Mouse (Mus musculus) testis, postnatal 14 days (tissue): ENCODE results near the gene Dgke.

Experiments used
- DNase-seq: peaks from one replicate; pipeline ENCODE4 v3.0.0; 2021; ENCODE audit warnings: low spot score

The Dgke gene

DNA sequence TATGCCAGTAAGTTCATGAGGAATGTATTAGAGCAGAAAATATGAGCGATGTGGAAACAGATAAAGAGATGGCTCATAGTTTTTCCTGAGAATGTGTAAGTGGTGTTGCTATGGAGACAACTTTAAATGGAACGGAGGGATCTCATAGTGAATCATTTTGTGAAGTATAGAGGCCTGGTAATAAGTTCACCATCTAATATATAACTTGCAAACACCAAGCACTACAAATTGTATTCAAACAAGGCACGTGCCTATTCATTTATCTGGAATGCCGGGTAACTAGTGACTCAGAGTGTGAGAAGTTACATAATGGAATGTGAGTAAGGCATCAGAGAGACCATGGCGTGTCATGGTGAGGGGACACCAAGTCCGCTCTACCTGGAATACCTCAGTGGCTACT, 28.2 kb downstream of the Dgke start:
- DNase-seq: no peak

DNA sequence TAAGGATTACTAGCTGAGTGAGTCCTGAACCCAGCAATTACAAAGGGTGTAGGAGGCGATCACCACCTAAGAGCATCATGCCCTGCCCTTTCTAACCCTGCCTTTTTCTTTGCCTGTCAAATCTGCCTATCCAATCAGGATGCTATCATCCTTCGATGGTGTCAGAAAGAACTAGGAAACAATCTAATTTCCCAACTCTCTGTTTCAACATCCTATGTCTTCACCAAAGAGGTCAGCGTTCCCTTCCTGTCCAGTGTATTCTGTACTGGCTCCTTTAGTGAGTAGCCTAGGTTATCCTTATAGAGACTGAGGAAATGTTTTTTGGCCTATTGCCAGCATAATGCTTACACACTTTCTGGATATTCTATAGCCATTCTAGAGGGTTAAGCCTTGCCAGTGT, 31.1 kb downstream of the Dgke start:
- no peak for DNase-seq

DNA sequence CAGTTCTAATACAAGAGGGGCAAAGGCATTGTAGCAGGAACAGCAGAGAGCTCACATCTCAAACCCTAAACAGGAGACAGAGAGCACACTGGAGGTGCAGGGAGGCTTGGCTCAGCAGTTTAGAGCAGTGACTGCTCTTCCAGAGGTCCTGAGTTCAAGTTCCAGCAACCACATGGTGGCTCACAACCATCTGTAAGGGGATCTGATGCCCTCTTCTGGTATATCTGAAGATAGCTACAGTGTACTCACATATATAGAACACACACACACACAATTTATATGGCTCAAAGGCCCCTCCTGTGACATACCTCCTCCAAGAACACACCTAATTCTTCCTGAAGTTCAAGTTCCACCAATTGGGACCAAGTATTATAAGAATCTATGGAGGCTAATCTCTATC, 32.1 kb downstream of the Dgke start:
- DNase-seq: no peak

DNA sequence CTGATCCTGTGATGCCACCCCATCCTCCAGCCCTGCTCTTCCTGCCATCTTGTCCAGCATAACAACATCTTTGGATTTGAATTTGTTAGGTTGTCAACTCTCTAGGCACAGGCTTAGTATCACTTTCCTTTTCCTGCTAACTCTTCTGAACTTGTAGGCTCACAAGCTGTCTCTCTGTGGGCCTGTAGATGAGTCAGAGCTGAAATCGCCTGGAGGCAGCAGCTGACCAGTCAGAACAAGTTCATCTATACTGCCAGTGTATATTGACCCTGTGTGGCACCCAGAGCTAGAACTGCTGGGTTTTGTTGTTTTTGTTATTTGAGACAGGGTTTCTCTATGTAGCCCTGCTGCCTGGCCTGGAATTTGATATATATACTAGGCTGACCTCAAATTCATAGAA, 35.5 kb downstream of the Dgke start:
- no peak for DNase-seq

DNA sequence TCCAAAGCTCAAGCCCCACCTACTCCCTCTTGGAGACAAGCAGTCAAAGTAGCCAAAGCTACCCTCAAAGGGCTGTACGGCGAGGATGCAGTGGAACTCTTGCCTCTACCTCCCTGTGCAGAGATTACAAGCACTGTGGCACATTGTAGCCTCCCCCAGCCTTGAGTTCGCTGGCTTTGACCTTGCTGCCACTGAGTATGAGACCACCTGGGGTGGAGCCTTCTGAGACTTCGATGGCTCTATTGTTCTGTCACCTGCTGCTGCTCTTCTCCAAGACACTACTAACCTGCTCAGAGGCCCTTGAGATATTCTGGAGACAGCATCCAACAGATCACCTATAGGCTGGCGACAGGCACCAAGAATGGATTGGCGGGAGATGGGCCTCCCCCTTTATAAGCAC, 36.1 kb downstream of the Dgke start:
- no peak for DNase-seq

DNA sequence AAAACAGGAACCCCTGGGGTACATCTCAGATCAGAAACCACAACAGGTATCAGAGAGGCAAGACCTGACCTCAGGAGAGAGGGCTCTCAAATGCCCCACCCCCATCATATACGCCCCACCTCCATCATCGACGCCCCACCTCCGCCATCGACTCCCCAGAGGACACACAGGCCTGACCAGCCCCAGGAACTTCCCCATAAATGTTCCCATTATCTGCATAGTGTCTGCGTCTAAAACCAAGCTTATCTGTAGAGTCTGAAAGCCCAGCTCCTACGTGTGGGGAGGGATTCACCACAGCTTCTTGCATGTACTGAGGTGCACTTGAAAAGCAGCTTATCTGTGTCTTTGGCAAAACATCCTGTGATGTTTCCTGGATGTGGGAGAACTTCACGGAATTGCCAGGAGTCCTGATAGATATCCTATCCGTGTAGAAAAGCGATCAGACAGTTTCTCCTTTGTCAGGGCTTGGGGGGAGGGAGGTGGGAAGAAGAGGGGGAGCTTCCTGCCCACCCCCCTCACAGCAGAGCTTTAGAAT, 37.7 kb downstream of the Dgke start:
- peak; percentile 69 for DNase-seq

DNA sequence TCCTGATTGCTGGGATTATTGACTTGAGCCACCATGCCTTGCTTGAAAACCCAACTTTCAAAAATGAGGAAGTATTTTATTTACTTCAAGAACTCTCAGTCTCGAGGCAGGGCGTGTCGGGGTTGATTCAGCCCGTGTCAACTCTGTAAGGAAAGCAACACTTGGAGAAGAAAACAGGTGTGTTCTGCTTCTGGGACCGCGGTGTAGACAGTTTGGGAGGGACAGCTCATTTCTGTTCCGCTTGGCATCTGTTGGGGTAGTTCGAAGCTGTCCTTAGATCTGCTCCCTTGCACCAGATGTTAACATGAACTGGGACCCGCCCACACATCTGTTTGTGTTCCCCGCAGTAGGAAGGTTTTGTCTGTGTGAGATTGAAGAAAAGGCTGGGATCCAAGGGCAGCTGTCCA, 38.7 kb downstream of the Dgke start:
- no peak for DNase-seq

DNA sequence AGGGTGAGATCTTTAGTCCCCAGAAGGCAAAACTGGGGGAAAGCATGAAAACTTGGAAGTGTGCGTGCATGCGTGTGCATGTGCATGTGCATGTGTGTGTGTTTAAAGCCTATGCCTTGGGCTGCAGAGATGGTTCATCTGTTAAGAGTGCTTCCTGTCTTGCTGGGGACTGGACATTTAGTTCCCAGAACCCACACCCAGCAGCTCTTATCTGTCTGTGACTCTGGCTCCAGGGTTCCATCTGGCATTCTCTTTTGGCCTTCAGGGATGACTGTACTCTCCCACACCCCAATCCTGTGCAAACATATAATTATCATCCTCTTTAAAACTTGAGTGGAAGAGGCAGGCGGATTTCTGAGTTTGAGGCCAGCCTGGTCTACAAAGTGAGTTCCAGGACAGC, 40.5 kb downstream of the Dgke start:
- DNase-seq: no peak

DNA sequence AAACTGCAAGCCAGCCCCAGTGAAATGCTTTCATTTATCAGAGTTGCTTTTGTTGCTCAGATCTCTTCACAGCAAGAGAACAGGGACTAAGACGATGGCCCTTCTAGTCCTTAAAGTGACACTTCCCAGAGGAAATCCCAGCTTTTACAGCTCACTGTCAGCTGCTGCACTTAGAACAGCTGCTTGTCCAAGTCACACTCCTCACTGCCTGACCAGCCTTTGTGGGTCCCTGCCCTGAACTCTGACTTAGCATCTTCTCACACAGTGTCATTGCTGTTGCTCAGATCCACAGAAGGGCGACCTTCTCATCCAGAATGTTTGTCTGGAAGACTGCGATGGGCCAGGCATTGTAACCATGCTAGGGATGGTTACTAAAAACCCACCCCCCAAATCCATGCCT, 41.0 kb downstream of the Dgke start:
- no peak for DNase-seq

DNA sequence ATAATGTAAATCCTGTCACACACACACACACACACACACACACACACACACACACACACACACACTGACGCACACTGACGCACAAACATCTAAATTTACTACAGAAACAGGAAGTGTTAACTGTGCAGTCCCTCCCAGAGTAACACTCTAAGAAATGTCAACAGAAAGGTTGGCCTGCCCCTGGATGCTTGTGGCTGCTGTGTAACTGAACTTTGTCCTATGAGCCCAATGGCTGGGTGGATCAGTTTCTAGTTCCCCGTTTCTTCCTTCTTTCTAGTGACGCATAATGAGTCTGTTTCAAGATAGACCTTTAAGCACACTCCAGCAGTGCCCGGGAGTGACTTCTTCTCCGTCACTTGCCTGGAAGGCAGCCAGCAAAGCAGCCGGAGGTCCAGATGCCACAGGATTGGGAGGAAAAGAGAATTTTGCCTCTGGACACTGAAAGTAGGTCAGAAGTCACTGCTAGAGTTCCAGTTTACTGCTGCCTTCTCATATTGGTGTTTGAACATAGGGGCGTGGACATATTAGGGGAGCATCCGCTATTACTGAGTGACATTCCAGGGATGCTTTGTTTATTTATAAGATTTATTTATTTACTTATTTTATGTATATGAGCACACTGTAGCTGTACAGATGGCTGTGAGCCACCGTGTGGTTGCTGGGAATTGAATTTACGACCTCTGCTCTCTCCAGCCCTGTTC, 42.3 kb downstream of the Dgke start:
- peak; percentile 62 for DNase-seq

DNA sequence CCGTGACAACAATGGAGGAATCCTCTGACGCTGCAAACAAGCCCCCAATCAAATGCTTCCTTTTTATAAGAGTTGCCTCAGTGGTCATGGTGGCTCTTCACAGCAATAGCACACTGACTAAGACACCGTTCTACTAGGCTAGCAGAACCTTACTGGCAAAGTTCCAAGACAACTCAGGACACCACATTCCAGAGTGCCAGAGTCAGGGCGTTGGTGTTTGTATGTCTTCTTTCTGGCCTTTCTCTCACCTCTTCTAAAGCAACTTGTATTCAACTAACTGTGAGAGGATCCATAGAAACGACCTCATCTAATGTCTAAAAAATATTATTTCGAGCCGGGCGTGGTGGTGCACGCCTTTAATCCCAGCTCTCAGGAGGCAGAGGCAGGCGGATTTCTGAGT, 43.2 kb downstream of the Dgke start:
- DNase-seq: no peak

DNA sequence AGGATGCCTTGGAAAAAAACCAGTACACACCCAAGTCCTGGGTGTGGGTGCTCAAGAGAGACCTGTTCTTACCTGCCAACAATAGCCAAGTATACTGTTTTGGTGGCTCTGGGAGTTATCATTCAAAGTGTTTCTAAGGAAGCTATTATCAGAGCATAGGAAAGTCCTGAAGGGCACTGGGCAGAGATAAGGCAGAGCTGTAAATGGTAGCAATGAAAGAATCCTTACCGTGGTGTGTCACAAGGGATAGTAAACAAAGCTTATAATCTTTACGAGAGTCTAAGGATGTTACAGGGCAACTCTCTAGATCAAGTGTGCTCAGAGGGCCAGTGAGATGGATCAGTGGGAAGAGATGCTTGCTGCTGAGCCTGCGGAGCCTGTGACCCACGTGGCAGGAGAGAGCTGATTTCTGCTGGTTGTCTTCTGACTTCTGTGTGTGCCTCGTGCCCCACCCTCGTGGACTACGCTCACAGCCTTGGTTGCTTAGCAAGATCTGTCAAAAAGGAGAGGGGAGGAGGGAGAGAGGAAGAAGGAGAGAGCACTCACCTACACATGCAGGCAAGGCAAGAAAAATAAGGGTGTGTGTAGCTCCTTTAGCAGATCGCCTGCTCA, 44.4 kb downstream of the Dgke start:
- no peak for DNase-seq

DNA sequence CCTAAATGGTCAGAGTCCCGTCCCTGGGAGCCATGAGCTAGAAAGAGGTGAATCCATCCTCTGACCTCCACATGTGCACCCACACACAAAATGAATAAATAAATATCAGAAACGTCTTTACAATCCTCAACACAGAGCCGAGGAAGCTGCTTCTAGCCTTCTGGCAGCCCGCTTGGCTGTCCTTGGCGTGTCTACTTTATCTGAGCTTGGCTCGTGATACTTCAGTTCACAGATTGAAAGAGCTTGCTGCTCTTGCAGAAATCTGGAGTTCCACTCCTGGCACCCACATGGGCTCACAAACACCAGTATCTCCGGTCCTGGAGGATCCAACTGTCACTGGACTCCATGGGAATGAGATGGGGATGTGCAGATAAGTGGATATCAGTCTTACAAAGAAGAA, 45.0 kb downstream of the Dgke start:
- DNase-seq: peak; percentile 54

DNA sequence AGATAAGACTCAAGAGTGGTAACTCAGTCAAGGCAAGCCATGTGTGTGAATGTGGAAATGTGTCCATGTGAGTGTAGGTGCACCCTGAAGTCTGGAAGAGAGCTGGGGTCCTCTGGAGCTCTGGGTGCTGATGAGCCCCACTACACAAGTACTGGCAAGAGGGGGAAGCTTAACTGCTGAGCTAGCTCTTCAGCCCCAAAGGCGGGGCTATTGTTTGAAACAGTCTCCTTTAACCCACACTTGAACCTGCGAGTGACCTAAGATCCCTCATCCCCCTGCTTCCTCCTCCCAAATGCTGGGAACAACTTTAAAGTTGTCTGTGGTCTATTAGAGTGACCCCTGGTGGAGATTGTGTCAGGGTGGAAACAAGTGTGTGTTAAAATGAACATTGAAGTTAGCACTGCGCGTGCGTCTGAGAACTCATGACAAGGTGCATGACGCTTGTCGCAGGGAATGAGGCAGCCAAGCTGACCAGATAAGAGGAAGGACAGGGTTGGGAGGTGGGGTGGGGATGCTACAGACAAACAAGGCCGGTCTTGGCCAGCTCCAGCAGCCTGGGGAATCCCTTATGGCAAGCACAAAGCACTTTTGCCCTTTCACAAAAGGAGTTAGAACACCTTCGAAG, 45.9 kb downstream of the Dgke start:
- no peak for DNase-seq

DNA sequence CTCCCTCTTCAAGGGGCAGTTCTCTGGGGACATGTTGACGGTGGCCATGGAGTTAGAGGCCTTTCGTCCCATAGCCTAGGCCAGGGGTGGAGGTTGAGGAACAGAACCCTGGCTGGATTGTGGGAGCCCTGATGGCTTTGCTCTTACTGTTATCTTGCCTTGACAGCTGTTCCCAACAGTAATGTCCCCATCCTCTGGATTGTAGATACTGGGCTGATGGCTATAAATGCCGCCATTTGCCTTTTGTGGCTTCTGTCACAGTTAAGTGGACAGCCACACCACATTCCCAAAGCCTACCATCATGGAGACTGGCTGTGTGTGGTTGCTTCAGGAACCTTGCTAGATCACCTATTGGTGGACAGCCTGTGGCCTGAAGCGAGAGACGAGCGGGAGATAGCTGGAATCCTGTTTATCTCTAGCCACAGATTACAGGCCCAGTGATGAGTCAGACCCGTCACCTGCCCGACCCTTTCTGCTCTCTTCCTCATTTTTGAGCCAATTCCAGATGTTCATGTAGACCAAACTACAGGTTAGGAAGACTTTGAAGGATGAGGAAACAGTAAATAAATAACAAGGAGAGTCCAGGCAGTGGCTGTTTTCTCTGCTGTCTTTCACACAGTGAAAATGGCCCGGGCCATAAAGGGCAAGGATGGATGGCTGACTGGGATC, 49.0 kb downstream of the Dgke start:
- DNase-seq: no peak

DNA sequence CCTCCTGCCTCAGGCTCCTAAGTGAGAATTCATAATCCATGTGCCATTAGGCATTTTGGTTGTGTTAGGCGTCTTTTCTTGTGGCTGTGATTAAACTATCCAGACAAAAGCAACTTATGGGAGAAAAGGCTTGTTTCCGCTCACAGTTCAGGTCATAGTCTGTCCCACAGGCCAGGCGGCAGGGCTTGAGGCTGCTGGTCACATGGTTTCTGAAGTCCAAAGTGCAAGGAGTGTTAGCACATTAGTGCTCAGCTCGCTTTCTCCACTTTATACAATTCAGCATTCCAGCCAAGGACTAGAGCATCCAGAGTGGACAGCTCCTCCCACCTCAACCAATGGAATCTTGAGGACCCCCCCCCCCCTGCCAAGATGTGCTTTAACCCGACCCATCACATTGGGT, 54.4 kb downstream of the Dgke start:
- DNase-seq: no peak

DNA sequence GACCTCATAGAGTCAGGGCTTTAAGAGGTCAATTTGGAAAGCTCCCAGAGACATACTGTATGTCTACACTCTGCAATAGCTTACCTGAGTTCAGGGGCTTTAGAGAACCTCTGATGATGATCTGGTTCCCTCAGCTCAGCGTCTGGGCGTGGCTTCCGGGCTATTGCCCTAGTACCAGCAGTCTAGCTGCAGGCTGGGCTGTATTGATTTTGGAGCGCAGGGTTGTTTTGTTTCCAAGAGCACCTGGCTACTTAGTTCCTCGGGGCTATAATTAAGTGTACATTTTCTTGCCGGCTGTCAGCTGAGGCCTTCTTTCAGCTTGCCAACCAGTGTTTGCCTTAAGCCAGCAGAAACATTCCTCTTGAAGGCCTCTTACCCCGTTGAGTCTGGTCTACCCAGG, 57.2 kb downstream of the Dgke start:
- no peak for DNase-seq

DNA sequence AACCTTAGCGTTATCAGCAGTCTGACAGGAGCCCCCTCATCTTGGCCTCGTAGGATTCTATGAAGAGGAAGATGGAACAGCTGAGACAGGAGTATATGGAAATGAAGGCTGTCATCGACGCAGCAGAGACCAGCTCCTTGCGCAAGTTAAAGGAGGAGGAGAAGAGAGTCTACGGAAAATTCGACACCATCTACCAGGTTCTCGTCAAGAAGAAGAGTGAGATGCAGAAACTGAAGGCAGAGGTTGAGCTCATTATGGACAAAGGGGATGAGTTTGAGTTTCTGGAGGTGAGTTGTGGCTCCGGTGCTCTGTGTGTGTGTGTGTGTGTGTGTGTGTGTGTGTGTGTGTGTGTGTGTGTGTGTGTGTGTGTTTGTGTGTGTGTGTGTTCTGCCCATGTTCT, 57.6 kb downstream of the Dgke start:
- DNase-seq: no peak

DNA sequence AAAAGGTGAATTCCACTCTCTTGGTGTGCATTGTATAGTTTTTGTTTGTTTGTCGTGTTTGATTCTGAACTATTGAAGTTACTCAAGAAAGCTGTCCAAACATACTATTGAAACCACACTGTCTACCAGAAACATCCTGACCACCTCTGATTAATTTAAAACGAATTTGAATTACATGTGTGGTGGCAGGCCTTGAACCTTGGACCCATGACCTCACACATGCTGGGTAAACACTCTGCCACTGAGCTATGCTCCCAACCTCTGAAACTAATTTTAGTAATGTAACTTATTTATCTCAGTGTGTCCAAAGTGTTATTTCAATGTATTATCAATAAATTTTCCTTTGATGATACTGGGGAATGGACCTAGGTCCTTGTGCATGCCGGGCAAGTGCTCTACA, 59.1 kb downstream of the Dgke start:
- DNase-seq: no peak

DNA sequence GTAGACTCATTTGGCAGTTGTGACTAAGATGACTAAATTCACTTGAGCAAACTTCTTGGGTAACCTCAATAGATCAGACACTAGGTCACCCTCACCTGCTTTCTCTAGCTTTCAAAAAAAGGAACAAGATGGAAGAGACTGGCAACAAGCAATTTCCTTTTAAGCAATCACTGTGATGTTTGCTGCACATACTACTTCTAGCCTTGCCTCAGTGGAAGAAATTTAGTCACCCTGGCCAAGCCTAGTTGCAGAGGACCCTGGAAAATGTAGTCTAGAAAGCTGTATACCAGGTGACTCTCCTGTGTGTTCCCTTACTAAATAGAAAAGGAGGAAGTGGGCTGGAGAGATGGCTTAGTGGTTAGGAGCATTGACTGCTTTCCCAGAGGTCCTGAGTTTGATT, 60.2 kb downstream of the Dgke start:
- no peak for DNase-seq

DNA sequence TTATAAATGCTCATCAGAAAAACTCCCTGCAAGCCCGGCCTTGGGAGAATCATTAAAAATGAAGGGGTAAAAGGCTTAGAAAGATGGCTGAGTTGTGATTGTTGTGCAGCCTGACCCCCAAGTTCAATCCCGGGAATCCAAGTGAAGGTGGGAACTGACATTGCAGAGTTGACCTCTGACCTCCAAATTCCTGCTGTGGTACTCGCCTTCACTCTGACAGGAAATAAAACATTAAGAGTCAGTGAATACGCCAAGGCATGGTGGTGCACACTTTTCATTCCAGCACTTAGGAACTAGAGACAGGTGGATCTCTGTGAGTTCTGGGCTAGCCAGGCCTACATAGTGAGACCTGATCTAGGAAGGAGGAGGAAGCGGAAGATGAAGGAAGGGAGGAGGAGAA, 61.2 kb downstream of the Dgke start:
- DNase-seq: no peak

DNA sequence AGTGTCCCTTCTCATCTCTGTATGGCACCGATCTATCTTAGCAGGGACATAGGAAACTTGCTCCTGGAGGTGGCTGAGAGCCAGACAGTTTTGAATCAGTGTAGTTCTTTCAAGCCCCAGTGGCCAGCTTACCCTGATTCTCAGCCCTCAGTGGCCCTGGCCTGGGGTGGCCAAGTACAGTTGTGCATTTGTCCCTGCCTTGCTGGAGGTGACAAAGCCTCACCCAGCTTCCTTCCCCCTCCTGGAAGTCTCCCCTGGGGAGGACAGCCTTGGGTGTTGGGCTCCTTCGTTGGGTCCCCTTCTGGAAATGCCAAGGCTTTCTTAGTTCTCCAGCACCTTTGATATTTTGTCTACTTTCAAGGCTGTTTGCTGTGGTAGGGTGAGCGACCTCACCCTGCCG, 62.9 kb downstream of the Dgke start:
- DNase-seq: no peak

DNA sequence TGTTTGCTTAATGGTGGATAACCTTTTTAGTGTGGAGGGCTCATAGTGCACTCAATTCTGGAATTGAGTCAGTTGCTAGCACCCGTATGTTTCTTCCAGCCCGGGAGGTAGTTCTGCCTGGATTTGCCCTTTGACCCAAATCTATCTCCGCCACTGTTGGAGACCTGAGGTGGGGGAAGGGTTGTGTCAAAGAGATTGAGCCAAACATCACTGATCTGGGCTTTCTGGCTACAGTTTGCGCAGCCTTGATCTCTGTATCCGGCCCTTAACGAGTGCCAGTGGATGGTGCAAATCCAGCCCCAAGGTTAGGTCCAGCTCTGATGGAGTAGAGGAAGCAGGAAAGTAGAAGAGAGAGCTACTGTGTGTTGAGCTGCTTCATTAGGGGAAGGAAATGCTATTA, 63.6 kb downstream of the Dgke start:
- DNase-seq: no peak
